Mouse (Mus musculus) megakaryocyte, embryonic 14.5 days (primary cell): ENCODE measurements at regions not wholly inside any gene's neighbourhood (a gene's known extent, or its start where the extent isn't known, plus 50 kb on each side); places are given as distances from the start of the nearest gene placed in this dataset.

Source experiments
- FLI1 ChIP-seq: IDR thresholded peaks from 2 replicates; pipeline ENCODE4 v1.6.1; 2012; ENCODE audit warnings: low read length, inconsistent platforms, mixed read lengths
- GATA1 ChIP-seq: IDR thresholded peaks from 3 replicates; pipeline ENCODE4 v1.6.1; 2012; ENCODE audit warnings: mixed read lengths, low read length, inconsistent platforms, borderline replicate concordance

DNA sequence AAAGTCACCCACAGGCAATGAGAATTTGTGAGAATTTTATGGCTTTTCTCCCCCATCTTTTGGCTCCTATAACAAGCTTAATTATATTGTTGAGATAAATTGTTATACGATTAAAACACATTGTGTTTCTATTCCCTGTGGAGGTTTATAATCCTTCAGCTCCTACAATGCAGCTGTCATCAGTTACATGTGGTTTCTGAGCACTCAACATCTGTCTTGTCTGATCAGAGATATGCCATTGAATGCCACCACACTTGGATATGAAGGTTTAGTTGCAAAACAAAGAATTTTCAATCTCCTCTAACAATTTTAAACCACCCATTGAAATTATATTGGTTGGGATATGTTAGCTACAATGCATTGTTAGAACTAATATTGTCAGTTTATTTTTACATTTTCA lies 338.7 kb upstream of the Tnp1 start:
- no peak for TF ChIP-seq GATA1
- no peak for TF ChIP-seq FLI1
